Mouse (Mus musculus) spleen, adult 18-20 months (tissue): ENCODE measurements around the gene Zfyve26.
"Not testable (repeated sequence)": the region's sequence is repeated elsewhere in the genome, so short reads cannot be mapped to it uniquely, and the experiment has no call there.

Source experiments
- DNase-seq, 2 experiments: peaks; one replicate each; pipeline ENCODE4 v3.0.0; 2022; ENCODE audit warnings: mixed read lengths in 2 of 2

The Zfyve26 gene

GRCm38 (mm10) chr12:79296126-79296816 is at the start of gene Zfyve26:
TSS of gene Zfyve26 (minus strand) at chr12:79296304.
- DNase-seq = peak; percentile 77 to 81

- no peak for DNase-seq
These were observed 45.3 kb upstream of the Zfyve26 start for GRCm38 (mm10) chr12:79341291-79341845.

GRCm38 (mm10) chr12:79340513-79340912 is 44.4 kb upstream of the Zfyve26 start:
- DNase-seq = no peak

GRCm38 (mm10) chr12:79338791-79339190 is 42.7 kb upstream of the Zfyve26 start:
- DNase-seq = no peak

GRCm38 (mm10) chr12:79331722-79332121 is 35.6 kb upstream of the Zfyve26 start:
- no peak for DNase-seq

GRCm38 (mm10) chr12:79330571-79330970 is 34.5 kb upstream of the Zfyve26 start:
- DNase-seq = no peak

GRCm38 (mm10) chr12:79327868-79328267 is 31.8 kb upstream of the Zfyve26 start:
- no peak for DNase-seq

GRCm38 (mm10) chr12:79326745-79327144 is 30.6 kb upstream of the Zfyve26 start:
- DNase-seq = no peak

- DNase-seq = no peak
These were observed 30.1 kb upstream of the Zfyve26 start for GRCm38 (mm10) chr12:79326236-79326635.

GRCm38 (mm10) chr12:79322539-79322938 is 26.4 kb upstream of the Zfyve26 start:
- DNase-seq = not testable (repeated sequence)

- DNase-seq = no peak
These were observed 24.8 kb upstream of the Zfyve26 start for GRCm38 (mm10) chr12:79320895-79321294.

- DNase-seq = no peak
These were observed 21.2 kb upstream of the Zfyve26 start for GRCm38 (mm10) chr12:79317339-79317738.

GRCm38 (mm10) chr12:79313721-79314120 is 17.6 kb upstream of the Zfyve26 start:
- DNase-seq = no peak

GRCm38 (mm10) chr12:79306013-79306412 is 9.9 kb upstream of the Zfyve26 start:
- DNase-seq = no peak

GRCm38 (mm10) chr12:79305131-79305530 is 9.0 kb upstream of the Zfyve26 start:
- no peak for DNase-seq

- no peak for DNase-seq
These were observed 5.7 kb upstream of the Zfyve26 start for GRCm38 (mm10) chr12:79301802-79302201.

GRCm38 (mm10) chr12:79297884-79298636 is 2.0 kb upstream of the Zfyve26 start:
- DNase-seq = no peak

- DNase-seq = peak; percentile 49 to 52
These were observed 1.0 kb upstream of the Zfyve26 start, which contains the start of gene Rad51b for GRCm38 (mm10) chr12:79297121-79297576. TSS of gene Rad51b (plus strand) at chr12:79297282.

- no peak for DNase-seq
These were observed 3.2 kb downstream of the Zfyve26 start for GRCm38 (mm10) chr12:79292874-79293273.

GRCm38 (mm10) chr12:79282595-79282994 is 13.5 kb downstream of the Zfyve26 start:
- DNase-seq = no peak

- DNase-seq = no peak
These were observed 16.5 kb downstream of the Zfyve26 start for GRCm38 (mm10) chr12:79279513-79280115.

- no peak for DNase-seq
These were observed 23.5 kb downstream of the Zfyve26 start for GRCm38 (mm10) chr12:79272604-79273003.

- DNase-seq = peak in 1 of 2 experiments; percentile 31
These were observed 35.1 kb downstream of the Zfyve26 start for GRCm38 (mm10) chr12:79261035-79261434.
